Mouse (Mus musculus) urinary bladder, postnatal 14 days (tissue): ENCODE data around the gene B4galt5.
A peak's percentile ranks its signal among the peaks of the same experiment; 100 is the strongest.

Source experiments
- DNase-seq: peaks from one replicate; pipeline ENCODE4 v3.0.0; 2021; ENCODE audit warnings: low spot score

The B4galt5 gene

GRCm38 (mm10) chr2:167252057-167252687 lies 96.8 kb downstream of the B4galt5 start:
- DNase-seq: no peak

- DNase-seq: peak; percentile 57
Measured at GRCm38 (mm10) chr2:167250736-167251337, 98.1 kb downstream of the B4galt5 start.

GRCm38 (mm10) chr2:167250003-167250735 lies 98.8 kb downstream of the B4galt5 start:
- DNase-seq: no peak

GRCm38 (mm10) chr2:167249591-167249990 lies 99.4 kb downstream of the B4galt5 start:
- DNase-seq: peak; percentile 44
